Mouse (Mus musculus): Measurements from ENCODE around the gene Retnla. TPM values are rescaled to one million over a fixed set of nuclear protein-coding genes. Genes with fewer than 3 reads are reported as not detected.

Gene Retnla
- total and polyA plus RNA-seq, 3 experiments: 2.1 to 52.0 (median 3.0) TPM

DNA sequence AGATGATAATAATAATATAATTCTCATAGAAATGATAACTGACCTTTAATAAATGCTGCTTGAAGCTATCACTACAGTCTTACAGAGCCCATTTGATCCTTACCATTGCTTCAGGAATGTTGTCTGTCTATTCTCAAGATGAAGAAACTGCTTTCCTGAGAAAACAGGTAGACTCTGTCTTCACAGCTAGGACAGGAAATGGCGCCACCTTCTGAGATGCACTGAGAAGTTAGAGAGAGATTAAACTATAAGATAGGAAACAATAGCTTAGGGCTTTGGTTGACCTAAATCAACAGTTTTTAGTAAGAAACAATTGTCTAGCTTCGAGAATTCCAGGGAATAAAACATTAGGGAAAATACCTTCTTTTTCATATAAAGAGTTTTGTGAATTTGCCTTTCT lies 33.0 kb upstream of the Retnla start:
- Histone ChIP-seq H3K4me3 (no peak overlapping the region), H3K9ac (ENCODE audit: low read depth, low read length) (no peak overlapping the region), H3K27me3 (ENCODE audit: control insufficient read depth, insufficient read depth, low read length) (no peaks in the 10 kb centered on the region), H3K36me3 (ENCODE audit: control insufficient read depth, insufficient read depth, low read length) (no peaks in the 10 kb centered on the region), H3K4me1 (ENCODE audit: control insufficient read depth, insufficient read depth, low read length) (no peaks in the 10 kb centered on the region), H3K27ac (no peak overlapping the region), H3K79me2 (replicated peaks; ENCODE audit: control insufficient read depth, insufficient read depth, low read length) (no peaks in the 10 kb centered on the region)
- 35% methylated on average over 2 of the region's 2 CpGs for WGBS
- intact Hi-C loops (cut with DNase I): no loop called here
- DNase-seq: no peak
- TF ChIP-seq POLR2A (IDR thresholded peaks at IDR 0.05; ENCODE audit: insufficient read depth, low read depth, low read length): no peak

DNA sequence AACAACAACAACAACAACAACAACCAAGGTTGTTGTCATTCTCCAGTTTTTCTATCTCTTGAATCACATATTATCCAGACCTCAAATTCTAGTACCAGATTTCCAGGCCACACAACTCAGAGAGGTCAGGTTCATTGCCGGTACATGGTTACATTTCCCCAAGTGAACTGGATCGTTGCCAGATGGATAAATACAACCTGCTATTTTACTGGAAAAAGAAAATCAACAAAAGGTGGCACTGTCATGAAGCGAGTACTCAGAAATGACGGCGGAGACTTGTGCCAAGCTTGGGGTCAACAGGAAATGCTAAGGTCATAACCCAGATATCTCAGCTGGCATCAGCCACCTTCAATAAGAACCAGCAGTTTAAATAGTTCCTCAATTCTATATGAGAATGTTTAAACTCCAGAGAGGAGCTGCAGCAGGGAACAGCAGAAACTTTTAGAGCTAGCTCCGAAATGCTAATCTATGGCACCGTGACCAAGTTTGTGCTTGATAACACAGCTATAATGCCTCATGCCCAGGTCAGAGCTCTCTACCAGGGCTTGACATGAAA lies 30.4 kb upstream of the Retnla start:
- TF ChIP-seq POLR2A (IDR thresholded peaks at IDR 0.05; ENCODE audit: insufficient read depth, low read depth, low read length) (no peak), CTCF (IDR thresholded peaks at IDR 0.05) (no peak), EP300 (IDR thresholded peaks at IDR 0.05; ENCODE audit: insufficient read depth, low read depth, low read length) (no peak)
- H3K27me3 ChIP-seq (ENCODE audit: control insufficient read depth, insufficient read depth, low read length): no peaks in the 10 kb centered on the region
- 49% methylated on average over 7 of the region's 7 CpGs for WGBS
- H3K4me3 ChIP-seq: no peak overlapping the region
- no peaks in the 10 kb centered on the region for H3K4me1 ChIP-seq (ENCODE audit: control insufficient read depth, insufficient read depth, low read length)
- DNase-seq: no peak
- H3K27ac ChIP-seq: no peak overlapping the region
- intact Hi-C loops (cut with DNase I): no loop called here
- no peaks in the 10 kb centered on the region for H3K79me2 ChIP-seq (replicated peaks; ENCODE audit: control insufficient read depth, insufficient read depth, low read length)
- H3K9ac ChIP-seq (ENCODE audit: low read depth, low read length): no peak overlapping the region
- no peaks in the 10 kb centered on the region for H3K36me3 ChIP-seq (ENCODE audit: control insufficient read depth, insufficient read depth, low read length)

DNA sequence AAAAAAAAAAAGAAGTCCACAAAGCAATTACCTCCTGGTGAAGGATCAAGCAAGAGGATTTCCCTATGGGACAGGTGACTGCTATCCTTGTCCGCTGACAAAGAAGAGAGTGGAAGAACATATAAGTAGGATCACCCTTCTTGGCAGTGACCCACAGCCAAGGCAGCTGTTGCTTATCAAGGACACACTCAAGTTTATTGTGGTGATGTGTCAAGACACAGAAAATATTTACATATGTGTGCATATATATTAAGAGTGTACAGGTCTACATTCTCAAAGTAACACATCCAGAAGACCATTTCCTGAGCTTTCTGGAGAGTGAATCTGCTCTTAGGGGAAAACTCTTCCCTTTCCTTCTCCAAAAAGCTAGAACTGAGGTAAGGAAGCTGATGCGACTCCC lies 25.7 kb upstream of the Retnla start, which contains the start of gene Retnlb:
Gene Retnlb, plus strand, starts transcription at position 162 of the 400 bp plus-strand sequence.
- Histone ChIP-seq H3K36me3 (ENCODE audit: control insufficient read depth, insufficient read depth, low read length) (no peaks in the 10 kb centered on the region), H3K27ac (no peak within 1 kb of the TSS), H3K27me3 (ENCODE audit: control insufficient read depth, insufficient read depth, low read length) (no peaks in the 10 kb centered on the region), H3K9ac (ENCODE audit: low read depth, low read length) (no peak within 1 kb of the TSS), H3K4me1 (ENCODE audit: control insufficient read depth, insufficient read depth, low read length) (no peaks in the 10 kb centered on the region), H3K4me3 (no peak within 1 kb of the TSS), H3K79me2 (replicated peaks; ENCODE audit: control insufficient read depth, insufficient read depth, low read length) (no peaks in the 10 kb centered on the region)
- intact Hi-C loops (cut with DNase I): no loop called here
- WGBS: 88% methylated on average over 2 of the region's 2 CpGs
- DNase-seq: no peak
- TF ChIP-seq CTCF (IDR thresholded peaks at IDR 0.05): no peak
- no peak for TF ChIP-seq EP300 (IDR thresholded peaks at IDR 0.05; ENCODE audit: insufficient read depth, low read depth, low read length)
- TF ChIP-seq POLR2A (IDR thresholded peaks at IDR 0.05; ENCODE audit: insufficient read depth, low read depth, low read length): no peak

DNA sequence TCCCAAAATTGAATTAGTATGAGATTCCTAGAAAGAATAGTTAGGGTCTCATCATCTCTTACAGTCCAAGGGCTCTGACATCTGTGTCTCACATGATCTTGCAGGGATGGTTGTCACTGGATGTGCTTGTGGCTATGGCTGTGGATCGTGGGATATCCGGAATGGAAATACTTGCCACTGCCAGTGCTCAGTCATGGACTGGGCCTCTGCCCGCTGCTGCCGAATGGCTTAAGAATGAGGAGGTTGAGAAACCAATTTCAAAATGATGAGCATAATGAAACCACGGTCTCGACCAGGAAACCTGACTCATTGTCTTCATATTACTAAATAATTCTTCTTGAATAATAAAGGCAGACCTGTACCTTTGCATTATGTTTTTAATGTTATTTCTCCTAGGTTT lies 23.8 kb upstream of the Retnla start:
- no peak for TF ChIP-seq CTCF (IDR thresholded peaks at IDR 0.05)
- TF ChIP-seq EP300 (IDR thresholded peaks at IDR 0.05; ENCODE audit: insufficient read depth, low read depth, low read length): no peak
- no peak for TF ChIP-seq POLR2A (IDR thresholded peaks at IDR 0.05; ENCODE audit: insufficient read depth, low read depth, low read length)
- Histone ChIP-seq H3K27ac (no peak overlapping the region), H3K79me2 (replicated peaks; ENCODE audit: control insufficient read depth, insufficient read depth, low read length) (no peaks in the 10 kb centered on the region), H3K9ac (ENCODE audit: low read depth, low read length) (no peak overlapping the region), H3K4me3 (no peak overlapping the region), H3K36me3 (ENCODE audit: control insufficient read depth, insufficient read depth, low read length) (no peaks in the 10 kb centered on the region), H3K27me3 (ENCODE audit: control insufficient read depth, insufficient read depth, low read length) (no peaks in the 10 kb centered on the region), H3K4me1 (ENCODE audit: control insufficient read depth, insufficient read depth, low read length) (no peaks in the 10 kb centered on the region)
- 85% methylated on average over 6 of the region's 6 CpGs for WGBS
- no peak for DNase-seq
- intact Hi-C loops (cut with DNase I): no loop called here

DNA sequence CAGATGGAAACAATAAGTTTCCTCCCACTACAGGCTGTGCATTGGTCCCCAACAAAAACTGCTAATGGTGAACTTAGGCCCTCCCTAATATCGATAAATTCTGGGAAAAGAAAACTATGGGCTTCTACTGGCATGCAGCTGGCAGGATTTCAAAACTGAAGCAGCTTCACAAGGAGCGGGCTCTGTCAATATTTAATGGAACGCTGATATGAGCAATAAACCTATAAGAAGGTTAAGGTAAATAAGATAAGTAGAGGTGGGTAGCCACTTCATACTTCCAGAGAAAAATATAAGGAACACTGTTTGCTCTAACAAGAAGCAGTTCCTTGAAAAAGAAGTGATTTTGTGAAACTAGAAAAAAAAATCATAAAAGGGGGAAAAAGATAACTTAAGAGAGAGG lies 15.9 kb upstream of the Retnla start:
- intact Hi-C loops (cut with DNase I): no loop called here
- Histone ChIP-seq H3K4me3 (no peak overlapping the region), H3K79me2 (replicated peaks; ENCODE audit: control insufficient read depth, insufficient read depth, low read length) (no peaks in the 10 kb centered on the region), H3K27me3 (ENCODE audit: control insufficient read depth, insufficient read depth, low read length) (no peaks in the 10 kb centered on the region), H3K27ac (no peak overlapping the region), H3K9ac (ENCODE audit: low read depth, low read length) (no peak overlapping the region), H3K4me1 (ENCODE audit: control insufficient read depth, insufficient read depth, low read length) (no peaks in the 10 kb centered on the region), H3K36me3 (ENCODE audit: control insufficient read depth, insufficient read depth, low read length) (no peaks in the 10 kb centered on the region)
- TF ChIP-seq POLR2A (IDR thresholded peaks at IDR 0.05; ENCODE audit: insufficient read depth, low read depth, low read length) (no peak), CTCF (IDR thresholded peaks at IDR 0.05) (no peak), EP300 (IDR thresholded peaks at IDR 0.05; ENCODE audit: insufficient read depth, low read depth, low read length) (no peak)
- DNase-seq: no peak
- WGBS: 75% methylated on average over 3 of the region's 3 CpGs

DNA sequence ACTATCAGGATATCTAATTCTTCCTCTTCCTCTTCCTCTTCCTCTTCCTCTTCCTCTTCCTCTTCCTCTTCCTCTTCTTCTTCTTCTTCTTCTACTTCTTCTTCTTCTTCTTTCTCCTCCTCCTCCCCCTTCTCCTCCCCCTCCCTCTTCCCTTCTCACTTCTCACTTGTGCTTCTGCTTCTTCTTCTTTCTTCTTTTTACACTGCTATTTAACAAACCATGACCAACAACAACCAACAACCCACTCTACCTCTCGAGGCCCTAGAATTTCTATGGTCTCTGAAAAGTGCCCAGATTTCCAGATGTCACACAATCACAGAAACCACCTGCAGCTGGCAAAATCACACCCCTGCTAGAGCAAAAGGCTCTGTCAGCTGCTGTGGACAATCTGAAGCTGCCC lies 14.7 kb upstream of the Retnla start:
- no peak overlapping the region for H3K9ac ChIP-seq (ENCODE audit: low read depth, low read length)
- no peak overlapping the region for H3K4me3 ChIP-seq
- H3K27ac ChIP-seq: no peak overlapping the region
- no peaks in the 10 kb centered on the region for H3K4me1 ChIP-seq (ENCODE audit: control insufficient read depth, insufficient read depth, low read length)
- intact Hi-C loops (cut with DNase I): no loop called here
- no peak for DNase-seq
- no peaks in the 10 kb centered on the region for H3K79me2 ChIP-seq (replicated peaks; ENCODE audit: control insufficient read depth, insufficient read depth, low read length)
- H3K27me3 ChIP-seq (ENCODE audit: control insufficient read depth, insufficient read depth, low read length): no peaks in the 10 kb centered on the region
- TF ChIP-seq POLR2A (IDR thresholded peaks at IDR 0.05; ENCODE audit: insufficient read depth, low read depth, low read length) (no peak), CTCF (IDR thresholded peaks at IDR 0.05) (no peak), EP300 (IDR thresholded peaks at IDR 0.05; ENCODE audit: insufficient read depth, low read depth, low read length) (no peak)
- no peaks in the 10 kb centered on the region for H3K36me3 ChIP-seq (ENCODE audit: control insufficient read depth, insufficient read depth, low read length)
- WGBS: 51% methylated on average over 1 of the region's 1 CpGs
